Mouse (Mus musculus) embryonic fibroblast, embryonic 13.5 days (primary cell): ENCODE results near the gene Nfs1.

Source experiments
- CTCF ChIP-seq: IDR thresholded peaks from 2 replicates; pipeline ENCODE4 v1.5.1; 2011; ENCODE audit warnings: mild to moderate bottlenecking, control low read depth, low read length, moderate library complexity, borderline replicate concordance; ENCODE audit not compliant: insufficient read depth
- POLR2A ChIP-seq: IDR thresholded peaks from 2 replicates; pipeline ENCODE4 v1.6.1; 2011; ENCODE audit warnings: low read depth, mild to moderate bottlenecking, control low read depth, low read length, moderate library complexity

- TF ChIP-seq CTCF (no peak), POLR2A (no peak)
Observed at GRCm38 (mm10) chr2:156079183-156079560, 64.8 kb downstream of the Nfs1 start.
